In the genomic region with DNA sequence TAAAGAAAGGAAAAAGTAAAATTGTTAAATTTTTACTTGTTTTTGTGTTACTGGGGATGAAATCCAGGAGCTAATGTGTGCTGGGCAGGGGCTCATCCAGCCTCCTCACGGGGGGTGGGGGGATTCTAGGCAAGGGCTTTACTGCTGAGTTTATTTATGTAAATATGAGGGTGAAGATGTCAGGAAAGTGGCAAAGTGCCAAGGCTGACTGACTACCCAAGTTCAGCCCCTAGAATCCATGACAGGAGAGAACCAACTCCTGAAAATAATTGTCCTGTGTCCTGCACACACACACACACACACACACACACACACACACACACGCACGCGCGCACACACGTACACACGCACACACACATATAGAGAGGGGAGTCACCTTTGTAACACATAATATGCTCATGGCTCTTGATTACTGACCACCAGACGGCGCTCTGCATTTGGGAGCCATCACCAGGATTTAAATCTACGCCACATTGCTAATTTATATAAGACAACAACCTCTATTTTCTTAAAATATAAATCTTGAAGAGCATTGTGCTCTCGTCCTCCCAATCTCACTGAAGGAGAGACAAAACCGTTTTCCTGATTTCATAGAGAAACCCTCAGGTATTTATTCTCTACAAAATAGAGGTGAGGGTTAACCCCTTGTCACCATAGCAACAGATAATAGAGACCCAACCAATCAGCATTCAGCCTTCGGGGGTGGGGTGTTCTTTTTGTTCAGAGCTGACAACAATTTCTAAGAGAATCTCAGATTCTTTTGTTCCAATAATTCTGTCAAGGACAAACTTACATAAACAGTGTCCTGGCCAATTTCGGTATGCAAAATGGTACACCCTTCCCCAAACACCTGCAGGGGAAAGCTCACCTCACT, we compare ENCODE assay signal across 9 mouse cellular contexts. TPM values are rescaled to one million over a fixed set of nuclear protein-coding genes. Genes with fewer than 3 reads are reported as not detected.
A peak's percentile ranks its signal among the peaks of the same experiment; 100 is the strongest.
DNase-seq lines count a peak whose midpoint lies in the region; ATAC-seq and TF ChIP-seq lines count a peak whose summit lies in the region.
"Had no signal": no experiment of that assay in that cellular context is flagged by ENCODE, and none has a peak within 500 bp of the region (broad histone marks: within the 10 kb centered on the region; RNA-seq: fewer than 3 reads in every experiment).

No protein-coding gene starts in this region.

- ATAC-seq in megakaryocyte-erythroid progenitor cell, adult 5-6 weeks (replicated peaks; ENCODE audit: low FRiP score, low TSS enrichment, poor library complexity, severe bottlenecking) = peak; percentile 43; the same call in 1 of the 2 replicates

- WGBS in lung, adult 2 months = 38% methylated on average over 14 of the region's 14 CpGs

- peak; percentile 28; the same call in 1 of the 2 replicates for TF ChIP-seq CTCF in lung, adult 2 months (IDR thresholded peaks at IDR 0.05; ENCODE audit: insufficient read depth, low read length)

- H3K4me3 ChIP-seq in lung, adult 2 months (replicated peaks; ENCODE audit: extremely low read depth, low read depth, low read length) = no peak overlapping the region
- H3K4me3 ChIP-seq: liver, embryonic 13.5 days had no signal

- no peak for TF ChIP-seq POLR2A in lung, adult 2 months (IDR thresholded peaks at IDR 0.05; ENCODE audit: borderline replicate concordance, extremely low read depth, low read depth, low read length)

- H3K4me1 ChIP-seq in lung, adult 2 months (ENCODE audit: control insufficient read depth, insufficient read depth, low read length) = no peaks in the 10 kb centered on the region

- DNase-seq in lung, adult 2 months = no peak
- DNase-seq in lung, adult 18-20 months = no peak
- DNase-seq in R1 (ENCODE audit: low read depth, low spot score) = peak; percentile 84
- peak; percentile 74 to 82 for DNase-seq in cerebellum, postnatal 36 days
- DNase-seq in induced T-regulatory cell, adult 2 months (ENCODE audit: low read depth) = peak; percentile 83
- peak; percentile 45 to 55 for DNase-seq in thymus, postnatal 36 days
- no peak for DNase-seq in urinary bladder, postnatal 10 days (ENCODE audit: low spot score)

RNA-seq across cellular contexts. Expression of a gene that starts 9.0 kb away (rescaled TPM):
- 279 and 310 TPM in 2 replicates for polyA plus RNA-seq in lung, adult 2 months (2012; rRNA removed)
- total RNA-seq in megakaryocyte-erythroid progenitor cell, adult 5-6 weeks (2014; fragmentation: Nextera tagmentation) = 291 and 377 TPM in 2 replicates
- total RNA-seq in megakaryocyte-erythroid progenitor cell, adult 5-6 weeks (2017) = 512 and 515 TPM in 2 replicates

RNA-seq across cellular contexts. Expression of a gene that starts 11.5 kb away (rescaled TPM):
- polyA plus RNA-seq in lung, adult 2 months (2012; rRNA removed) = 2.0 and 3.2 TPM in 2 replicates
- total RNA-seq in megakaryocyte-erythroid progenitor cell, adult 5-6 weeks (2014; fragmentation: Nextera tagmentation) = not detected in 2 replicates
- not detected in 2 replicates for total RNA-seq in megakaryocyte-erythroid progenitor cell, adult 5-6 weeks (2017)

RNA-seq across cellular contexts. Expression of a gene that starts 26.5 kb away (rescaled TPM):
- not detected in 2 replicates for polyA plus RNA-seq in lung, adult 2 months (2012; rRNA removed)
- not detected in 2 replicates for total RNA-seq in megakaryocyte-erythroid progenitor cell, adult 5-6 weeks (2014; fragmentation: Nextera tagmentation)
- total RNA-seq in megakaryocyte-erythroid progenitor cell, adult 5-6 weeks (2017) = not detected in 2 replicates

RNA-seq across cellular contexts. Expression of a gene that starts 26.7 kb away (rescaled TPM):
- polyA plus RNA-seq in lung, adult 2 months (2012; rRNA removed) = 9.8 and 10.4 TPM in 2 replicates
- total RNA-seq in megakaryocyte-erythroid progenitor cell, adult 5-6 weeks (2014; fragmentation: Nextera tagmentation) = not detected in 2 replicates
- not detected in 2 replicates for total RNA-seq in megakaryocyte-erythroid progenitor cell, adult 5-6 weeks (2017)

RNA-seq across cellular contexts. Expression of a gene that starts 41.4 kb away (rescaled TPM):
- 12.5 and 27.7 TPM in 2 replicates for polyA plus RNA-seq in lung, adult 2 months (2012; rRNA removed)
- total RNA-seq in megakaryocyte-erythroid progenitor cell, adult 5-6 weeks (2014; fragmentation: Nextera tagmentation) = not detected in 2 replicates
- 2.6 TPM in 1 of 2 replicates, not detected in the other for total RNA-seq in megakaryocyte-erythroid progenitor cell, adult 5-6 weeks (2017)

Comparison
In these comparisons a context has a peak if more than half of its experiments do, and no peak if none do; other contexts are left out.
1. DNase-seq: peak in R1 (single experiment), cerebellum, postnatal 36 days (2 of 2), induced T-regulatory cell, adult 2 months (single experiment) and thymus, postnatal 36 days (2 of 2); none in lung, adult 2 months (single experiment), lung, adult 18-20 months (0 of 2) and urinary bladder, postnatal 10 days (single experiment).